Mouse (Mus musculus) v-Abl transformed pro-B cells (cell line): ENCODE data around the gene Cckbr.

Experiments used
- in situ Hi-C, 2 experiments: fragments of 400-800 bp; cut with MboI; formaldehyde crosslinking; loops; one replicate each; pipeline ENCODE4 v1.15.1; 2025; ENCODE audit not compliant: unreplicated experiment in 2 of 2

Cckbr gene

DNA sequence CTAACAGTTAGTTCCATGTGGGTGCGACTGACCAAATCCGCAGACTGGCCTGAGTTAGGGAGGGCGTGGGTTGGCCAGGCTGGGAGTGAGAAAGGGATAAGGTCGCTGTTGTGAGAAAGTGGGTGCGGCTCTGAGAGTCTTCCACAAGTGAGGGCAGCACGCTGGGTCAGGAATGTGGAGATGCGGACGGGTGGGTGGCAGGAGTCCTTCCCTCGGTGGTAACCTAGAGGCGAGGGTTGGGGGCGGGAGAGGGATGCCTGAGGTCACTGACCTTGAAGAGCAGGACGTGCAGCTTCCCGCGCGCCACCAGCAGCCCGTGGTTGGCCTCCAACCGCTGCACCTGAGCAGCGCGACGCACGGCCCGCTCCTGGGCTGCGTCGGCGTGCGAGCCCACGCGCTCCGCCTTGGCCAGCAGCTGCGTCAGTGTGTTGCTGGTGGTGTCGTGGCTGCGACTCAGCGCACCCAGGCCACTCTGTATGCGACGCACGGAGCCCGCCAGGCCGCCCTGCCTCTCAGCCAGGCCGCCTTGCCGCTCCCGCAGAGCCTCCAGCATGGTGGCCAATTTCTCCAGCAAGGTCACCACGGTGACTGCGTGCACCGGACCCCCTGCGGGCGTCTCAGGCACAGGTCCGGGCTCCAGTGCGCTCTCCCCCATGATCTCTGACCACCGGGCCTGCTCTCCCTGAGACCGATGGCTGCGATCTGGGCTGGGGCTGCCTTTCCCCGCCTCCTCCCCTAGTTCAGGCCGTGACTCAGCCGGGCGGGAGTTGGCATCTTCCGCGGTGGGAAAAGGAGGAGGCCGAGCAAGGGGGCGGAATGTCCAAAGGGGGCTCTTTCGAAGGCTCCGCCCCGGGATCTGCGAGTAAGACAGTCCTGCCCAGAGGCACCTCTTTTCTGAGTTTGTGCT lies 56.2 kb downstream of the Cckbr start, which contains the start of gene Cavin3:
Gene Cavin3 (minus strand): TSS at position 796 of the 907 bp plus-strand sequence.
- in situ Hi-C loops = no loop called here

DNA sequence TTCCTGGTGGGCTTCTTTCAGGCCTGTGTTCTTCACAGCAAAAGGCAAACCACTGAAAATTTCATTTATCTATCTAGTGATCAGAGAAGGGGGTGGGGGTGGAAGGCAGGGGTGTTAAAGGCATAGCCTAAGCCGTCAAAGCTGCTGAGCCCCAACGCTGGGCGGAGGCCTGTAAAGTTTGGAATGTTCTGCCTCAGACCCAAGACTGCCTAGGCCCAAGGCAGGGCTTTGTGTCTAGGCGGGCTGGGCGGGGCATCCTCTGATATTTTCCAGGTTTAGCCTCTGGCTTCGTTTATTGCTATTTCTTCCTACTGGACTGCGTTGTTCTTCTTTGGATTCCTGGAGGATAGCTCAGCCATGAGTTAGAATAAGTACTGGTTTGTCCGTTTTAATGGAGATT lies 56.9 kb downstream of the Cckbr start:
- in situ Hi-C loops = no loop called here

GRCm38 (mm10) chr7:105485029-105485428 lies 59.5 kb downstream of the Cckbr start:
- in situ Hi-C loops = no loop called here

DNA sequence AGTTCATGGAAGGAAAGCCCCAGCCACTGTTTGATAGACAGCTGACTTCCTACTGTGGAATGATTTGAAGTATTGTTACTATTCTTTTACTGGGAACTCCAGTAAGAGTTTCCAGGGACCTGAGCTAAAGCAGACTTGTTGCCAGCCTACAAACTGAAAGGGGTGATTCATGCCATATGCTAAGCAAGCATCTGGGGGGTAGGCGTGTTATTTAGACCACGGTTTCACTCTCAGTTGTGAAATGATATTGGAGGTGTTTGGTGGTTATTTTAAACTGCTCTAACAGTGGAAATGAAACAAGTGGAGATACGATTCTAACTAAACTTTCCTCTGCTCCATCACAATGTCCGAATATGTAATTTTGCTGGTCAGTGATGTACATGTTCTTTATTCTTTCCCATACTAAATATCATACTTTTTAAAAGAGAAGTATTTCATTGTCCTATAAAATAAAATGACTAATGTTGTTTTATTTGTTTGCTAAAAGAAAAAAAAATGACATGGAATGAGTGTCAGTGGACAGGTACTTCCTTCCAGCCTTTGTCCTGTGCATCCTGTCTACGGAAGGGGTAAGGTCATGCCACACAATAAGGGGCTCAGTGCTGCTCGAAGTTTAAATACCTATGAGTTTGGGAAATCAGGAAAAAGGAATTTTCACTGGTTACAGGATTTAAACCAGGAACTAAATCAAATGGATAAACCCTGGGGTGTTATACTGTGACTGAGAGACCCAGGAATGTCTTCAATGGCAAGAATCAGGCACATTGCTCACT lies 61.8 kb downstream of the Cckbr start:
- in situ Hi-C loops = no loop called here

- in situ Hi-C loops = no loop called here
Measured at GRCm38 (mm10) chr7:105497881-105498280, 72.3 kb downstream of the Cckbr start.

- in situ Hi-C loops = no loop called here
Measured at GRCm38 (mm10) chr7:105498854-105499492, 73.4 kb downstream of the Cckbr start.

DNA sequence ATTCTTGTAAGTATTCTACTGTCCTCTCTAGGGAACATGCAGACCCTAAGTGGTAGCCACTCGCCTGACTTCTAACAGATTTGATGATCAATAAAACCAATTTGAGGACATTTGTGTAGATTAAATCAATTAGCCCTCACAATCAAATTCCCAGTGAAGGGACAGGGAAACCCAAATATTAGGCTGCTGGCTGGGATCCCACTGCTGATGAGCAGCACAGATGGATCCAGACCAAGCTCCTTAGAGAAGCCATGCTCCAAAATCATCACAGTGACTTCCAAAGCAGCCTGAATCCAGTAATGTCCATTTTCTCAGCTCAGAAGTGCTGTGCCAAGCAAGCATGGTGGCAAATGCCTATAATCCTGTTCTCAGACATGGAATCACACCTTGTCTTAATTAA lies 74.1 kb downstream of the Cckbr start:
- in situ Hi-C loops = loop anchor here (25.0 kb wide), 3 partner anchors 887 to 1787 kb away; partner anchors contain the start of genes Olfr243 (in 1 of the 2), Olfr648 (in 1 of the 2), Olfr649 (in 1 of the 2) and Olfr655 (in 1 of the 2)

- in situ Hi-C loops = loop anchor here (25.0 kb wide), 3 partner anchors 890 to 1790 kb away; partner anchors contain the start of genes Olfr243 (in 1 of the 2), Olfr648 (in 1 of the 2), Olfr649 (in 1 of the 2) and Olfr655 (in 1 of the 2)
Measured at GRCm38 (mm10) chr7:105501984-105502383, 76.5 kb downstream of the Cckbr start.

DNA sequence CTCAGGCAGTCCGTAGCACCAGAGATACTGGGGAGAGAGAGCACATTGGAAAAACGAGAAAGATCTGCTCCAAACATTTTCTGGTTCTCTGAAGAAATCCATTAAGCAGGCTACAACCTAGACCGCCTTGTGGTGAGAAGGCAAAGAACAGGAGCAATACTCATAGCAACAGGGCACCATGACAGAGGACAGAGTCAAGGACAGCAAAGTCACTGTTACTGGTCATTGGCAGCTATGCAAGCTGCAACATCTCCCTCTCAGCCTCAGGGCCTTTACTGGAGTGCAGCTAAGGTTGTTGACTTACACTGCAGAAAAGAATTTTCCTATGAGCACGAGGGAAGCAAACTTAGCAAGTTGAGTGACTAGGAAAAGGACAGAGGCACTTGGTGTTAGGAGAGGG lies 81.7 kb downstream of the Cckbr start:
- in situ Hi-C loops = loop anchor here (25.0 kb wide), 3 partner anchors 895 to 1795 kb away; partner anchors contain the start of genes Olfr243 (in 1 of the 2), Olfr648 (in 1 of the 2), Olfr649 (in 1 of the 2) and Olfr655 (in 1 of the 2)

- in situ Hi-C loops = loop anchor here (10.0 to 25.0 kb wide), 5 partner anchors 95 to 1798 kb away; partner anchors contain the start of genes Olfr243 (in 1 of the 2), Olfr648 (in 1 of the 2), Olfr649 (in 1 of the 2) and Olfr655 (in 1 of the 2)
Measured at GRCm38 (mm10) chr7:105510143-105510542, 84.6 kb downstream of the Cckbr start.

DNA sequence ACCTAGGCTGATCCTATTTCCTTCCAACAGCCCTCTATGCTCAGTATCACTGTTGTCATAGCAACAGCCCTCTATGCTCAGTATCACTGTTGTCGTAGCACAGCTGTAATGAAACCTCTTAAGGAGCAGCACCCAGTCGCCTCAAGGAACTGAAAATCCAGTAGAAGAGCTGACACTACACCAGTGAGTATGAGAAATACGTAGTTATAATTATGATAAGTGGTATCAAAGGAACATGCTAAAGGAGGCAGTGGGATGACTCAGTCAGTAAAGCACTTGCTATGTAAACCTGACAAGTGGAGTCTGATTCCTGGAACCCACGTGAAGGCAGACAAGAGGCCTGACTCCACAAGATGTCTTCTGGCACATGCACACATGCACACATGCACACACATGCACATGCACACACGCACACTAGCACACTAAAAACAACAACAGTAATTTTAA lies 88.3 kb downstream of the Cckbr start:
- in situ Hi-C loops = loop anchor here (10.0 to 25.0 kb wide), 5 partner anchors 99 to 1802 kb away; partner anchors contain the start of genes Olfr243 (in 1 of the 2), Olfr648 (in 1 of the 2), Olfr649 (in 1 of the 2) and Olfr655 (in 1 of the 2)

DNA sequence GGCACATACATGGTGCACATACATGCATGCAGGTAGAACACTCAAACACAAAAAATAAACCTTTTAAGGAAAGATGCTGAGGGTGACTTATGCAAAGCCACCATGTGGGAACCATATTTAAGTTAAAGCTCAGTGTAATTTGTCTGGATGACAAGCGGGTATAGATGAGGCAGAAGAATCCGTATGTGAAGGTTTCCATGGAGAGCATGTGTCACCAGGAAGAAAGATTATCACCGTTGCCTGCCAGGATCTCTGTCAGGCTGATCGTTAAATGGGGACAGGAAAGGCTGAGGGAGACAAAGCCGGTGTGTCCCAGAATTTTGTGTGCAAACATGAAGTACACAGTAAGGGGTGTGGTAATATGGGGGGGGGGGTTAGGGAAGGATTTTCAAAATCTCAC lies 89.0 kb downstream of the Cckbr start:
- in situ Hi-C loops = loop anchor here (10.0 to 25.0 kb wide), 5 partner anchors 100 to 1802 kb away; partner anchors contain the start of genes Olfr243 (in 1 of the 2), Olfr648 (in 1 of the 2), Olfr649 (in 1 of the 2) and Olfr655 (in 1 of the 2)

DNA sequence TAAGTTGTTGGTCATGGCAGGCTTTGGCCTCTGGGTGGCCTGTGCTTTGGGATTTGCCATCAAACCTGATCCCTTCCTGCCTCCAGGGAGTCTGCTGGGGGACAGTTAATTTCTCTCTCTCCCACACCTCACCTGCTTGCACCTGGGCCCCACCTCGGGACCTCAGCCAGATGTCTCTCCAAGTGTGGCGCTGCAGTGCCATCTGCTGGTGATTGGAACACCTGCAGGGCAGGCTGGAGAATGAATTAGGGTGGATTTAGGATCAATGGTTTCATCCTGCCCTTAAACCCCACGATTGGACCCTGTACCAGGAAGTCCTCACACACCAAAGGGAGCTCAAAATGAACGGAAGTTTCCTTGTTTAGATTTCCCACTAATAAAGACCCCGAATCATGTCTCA lies 89.6 kb downstream of the Cckbr start:
- in situ Hi-C loops = loop anchor here (5.0 to 25.0 kb wide), 6 partner anchors 100 to 1803 kb away; partner anchors contain the start of genes Olfr243 (in 1 of the 2), Olfr648 (in 1 of the 2), Olfr649 (in 1 of the 2) and Olfr655 (in 1 of the 2)

GRCm38 (mm10) chr7:105516669-105517360 lies 91.3 kb downstream of the Cckbr start:
- in situ Hi-C loops = loop anchor here (5.0 to 25.0 kb wide), 6 partner anchors 102 to 1805 kb away; partner anchors contain the start of genes Olfr243 (in 1 of the 2), Olfr648 (in 1 of the 2), Olfr649 (in 1 of the 2) and Olfr655 (in 1 of the 2)

GRCm38 (mm10) chr7:105519336-105519735 lies 93.8 kb downstream of the Cckbr start:
- in situ Hi-C loops = loop anchor here (5.0 to 25.0 kb wide), 6 partner anchors 105 to 1807 kb away; partner anchors contain the start of genes Olfr243 (in 1 of the 2), Olfr648 (in 1 of the 2), Olfr649 (in 1 of the 2) and Olfr655 (in 1 of the 2)

DNA sequence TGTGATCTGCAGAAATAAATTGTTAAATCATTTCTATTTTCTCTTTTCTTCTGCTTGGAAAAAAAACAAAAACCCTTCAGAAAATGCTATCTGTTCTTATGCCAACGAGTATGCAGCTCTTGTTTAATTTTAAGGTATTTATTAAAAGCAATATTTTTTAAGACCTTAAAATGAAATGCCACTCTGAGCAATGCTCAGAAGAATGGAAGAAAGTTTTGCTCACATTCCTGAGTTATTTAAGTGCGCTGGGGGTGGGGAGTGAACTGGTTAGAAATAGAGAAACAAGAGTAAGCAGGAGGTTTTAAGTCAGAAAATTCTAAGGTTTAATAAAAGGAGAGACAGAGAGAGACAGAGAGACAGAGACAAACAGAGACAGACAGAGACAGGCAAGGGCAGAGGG lies 94.2 kb downstream of the Cckbr start:
- in situ Hi-C loops = loop anchor here (5.0 to 25.0 kb wide), 7 partner anchors 105 to 1807 kb away; partner anchors contain the start of genes Olfr649 (in 2 of the 2), Olfr243 (in 1 of the 2), Olfr648 (in 1 of the 2) and Olfr655 (in 1 of the 2)

- in situ Hi-C loops = loop anchor here (10.0 to 25.0 kb wide), 4 partner anchors 908 to 1808 kb away; partner anchors contain the start of genes Olfr649 (in 2 of the 2), Olfr243 (in 1 of the 2), Olfr648 (in 1 of the 2) and Olfr655 (in 1 of the 2)
Measured at GRCm38 (mm10) chr7:105520201-105520600, 94.7 kb downstream of the Cckbr start.
